Mouse (Mus musculus): ENCODE data around the gene Rab19.
A peak's percentile ranks its signal among the peaks of the same experiment; 100 is the strongest.
"Not testable (repeated sequence)": the region's sequence is repeated elsewhere in the genome, so short reads cannot be mapped to it uniquely, and the experiment has no call there.

Rab19 gene

GRCm38 (mm10) chr6:39381125-39381880, at the start of gene Rab19:
TSS of gene Rab19 (plus strand) at chr6:39381175.
- DNase-seq (ENCODE audit: low spot score in 2 of 2) = peak; percentile 43 to 53

GRCm38 (mm10) chr6:39331998-39332700, 48.8 kb upstream of the Rab19 start:
- DNase-seq (ENCODE audit: low spot score in 2 of 2) = no peak

GRCm38 (mm10) chr6:39334224-39334623, 46.8 kb upstream of the Rab19 start:
- DNase-seq (ENCODE audit: low spot score in 2 of 2) = peak; percentile 78 to 79

- no peak for DNase-seq (ENCODE audit: low spot score in 2 of 2)
These were observed 46.1 kb upstream of the Rab19 start for GRCm38 (mm10) chr6:39334873-39335272.

GRCm38 (mm10) chr6:39338359-39338758, 42.6 kb upstream of the Rab19 start:
- DNase-seq (ENCODE audit: low spot score in 2 of 2) = no peak

- peak in 1 of 2 experiments; percentile 19 for DNase-seq (ENCODE audit: low spot score in 2 of 2)
These were observed 39.2 kb upstream of the Rab19 start for GRCm38 (mm10) chr6:39341798-39342197.

- DNase-seq (ENCODE audit: low spot score in 2 of 2) = peak; percentile 72 to 84
These were observed 37.0 kb upstream of the Rab19 start for GRCm38 (mm10) chr6:39344020-39344419.

GRCm38 (mm10) chr6:39345430-39345829, 35.5 kb upstream of the Rab19 start:
- no peak for DNase-seq (ENCODE audit: low spot score in 2 of 2)

- no peak for DNase-seq (ENCODE audit: low spot score in 2 of 2)
These were observed 33.9 kb upstream of the Rab19 start for GRCm38 (mm10) chr6:39346991-39347501.

GRCm38 (mm10) chr6:39347880-39348814, 32.8 kb upstream of the Rab19 start:
- DNase-seq (ENCODE audit: low spot score in 2 of 2) = no peak

- DNase-seq (ENCODE audit: low spot score in 2 of 2) = no peak
These were observed 32.0 kb upstream of the Rab19 start for GRCm38 (mm10) chr6:39348946-39349345.

- not testable (repeated sequence) for DNase-seq (ENCODE audit: low spot score in 2 of 2)
These were observed 21.8 kb upstream of the Rab19 start for GRCm38 (mm10) chr6:39359207-39359606.

GRCm38 (mm10) chr6:39362684-39363083, 18.3 kb upstream of the Rab19 start:
- no peak for DNase-seq (ENCODE audit: low spot score in 2 of 2)

GRCm38 (mm10) chr6:39369631-39370030, 11.3 kb upstream of the Rab19 start:
- DNase-seq (ENCODE audit: low spot score in 2 of 2) = no peak

GRCm38 (mm10) chr6:39372042-39372441, 8.9 kb upstream of the Rab19 start:
- no peak for DNase-seq (ENCODE audit: low spot score in 2 of 2)

- peak; percentile 20 to 28 for DNase-seq (ENCODE audit: low spot score in 2 of 2)
These were observed 8.2 kb upstream of the Rab19 start for GRCm38 (mm10) chr6:39372727-39373126.

- no peak for DNase-seq (ENCODE audit: low spot score in 2 of 2)
These were observed 7.5 kb upstream of the Rab19 start for GRCm38 (mm10) chr6:39373301-39373955.

GRCm38 (mm10) chr6:39376775-39377174, 4.2 kb upstream of the Rab19 start:
- DNase-seq (ENCODE audit: low spot score in 2 of 2) = no peak

GRCm38 (mm10) chr6:39377311-39377827, 3.6 kb upstream of the Rab19 start, which contains the start of gene Slc37a3:
TSS of gene Slc37a3 (minus strand) at chr6:39377675.
- peak; percentile 83 to 86 for DNase-seq (ENCODE audit: low spot score in 2 of 2)

- DNase-seq (ENCODE audit: low spot score in 2 of 2) = not testable (repeated sequence)
These were observed 2.7 kb upstream of the Rab19 start for GRCm38 (mm10) chr6:39378161-39378835.
